Mouse (Mus musculus) CD8-positive naive resting alpha-beta T cell, adult 2 months (primary cell): Measurements from ENCODE around the gene Wdr61.

Experiments used
- DNase-seq, 2 experiments: peaks; one replicate each; pipeline ENCODE4 v3.0.0; 2022; ENCODE audit warnings: low read depth in 2 of 2, low spot score in 2 of 2

The Wdr61 gene

DNA sequence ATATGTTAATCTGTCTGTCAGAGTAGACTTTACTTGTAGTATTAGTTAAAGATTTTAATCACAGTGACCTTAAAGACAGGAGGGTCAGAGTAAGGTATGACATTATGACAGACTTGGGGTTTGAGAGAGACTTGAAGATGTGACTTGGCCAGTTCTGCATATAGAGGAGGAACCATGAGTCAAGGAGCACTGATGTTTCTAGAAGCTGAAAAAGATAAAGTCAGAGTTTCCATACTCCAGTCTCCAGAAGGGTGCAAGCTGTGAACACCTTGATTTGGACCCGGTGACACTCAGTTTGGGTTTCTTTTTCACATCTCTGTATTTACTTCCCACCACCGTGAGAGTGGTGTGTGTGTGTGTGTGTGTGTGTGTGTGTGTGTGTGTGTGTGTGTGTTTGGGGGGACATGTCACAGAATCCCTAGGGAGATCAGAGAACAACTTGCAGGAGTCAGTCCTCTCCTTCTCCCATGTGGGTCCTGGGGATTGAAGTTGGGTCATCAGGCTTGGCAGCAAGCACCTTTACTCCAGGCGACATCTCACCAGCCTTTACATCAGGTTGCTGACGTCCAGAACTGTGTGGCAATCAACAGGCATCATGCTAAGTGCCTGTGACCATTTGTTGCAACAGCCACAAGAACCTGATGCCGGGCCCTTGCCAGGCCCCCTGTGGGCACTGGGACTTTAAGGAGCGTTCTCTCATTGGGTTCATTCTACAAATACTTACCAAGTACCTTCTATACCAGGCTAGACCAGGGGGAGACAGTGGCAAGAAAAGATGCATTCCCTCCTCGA is 50.3 kb downstream of the Wdr61 start:
- DNase-seq = no peak

DNA sequence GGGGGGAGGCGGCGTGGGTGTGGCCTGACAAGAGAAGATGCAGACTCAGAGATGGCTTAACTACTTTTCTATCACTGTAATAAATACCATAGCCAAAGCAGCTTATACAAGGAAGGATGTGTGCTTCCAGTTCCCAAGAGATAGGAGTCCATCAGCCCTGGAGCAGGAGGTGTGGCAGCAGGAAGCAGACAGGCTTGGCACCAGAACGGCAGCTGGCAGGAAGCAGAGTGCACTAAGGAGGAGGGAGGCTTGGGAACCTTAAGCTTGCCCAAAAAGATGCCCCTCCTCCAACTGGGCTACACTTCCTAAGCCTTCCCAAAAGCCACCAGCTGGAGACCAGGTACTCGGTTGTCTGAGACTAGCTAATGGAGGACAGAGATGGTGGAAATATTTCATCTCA is 51.5 kb downstream of the Wdr61 start:
- DNase-seq = no peak

DNA sequence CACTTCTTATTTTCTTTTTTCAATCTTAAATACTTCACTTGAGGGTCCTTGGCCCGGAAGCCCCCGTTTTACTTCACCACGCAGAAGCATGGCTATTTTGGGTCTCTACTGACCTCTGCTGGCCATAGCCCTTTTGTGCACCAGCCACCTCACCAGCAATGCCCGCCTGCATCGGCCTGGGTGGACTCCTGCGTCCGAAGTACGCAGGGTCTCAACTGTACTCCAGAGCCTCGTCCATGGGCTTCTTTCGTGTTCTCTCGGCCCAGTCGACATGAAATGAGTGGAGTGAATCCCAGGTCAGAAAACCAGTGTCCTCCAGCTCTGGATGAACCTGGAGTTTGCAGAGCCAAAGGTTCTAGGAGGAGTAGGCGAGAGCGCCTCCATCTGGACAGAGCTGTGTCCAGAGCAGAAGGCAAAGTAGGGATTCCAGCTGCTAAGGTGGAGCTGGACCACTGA is 57.8 kb downstream of the Wdr61 start:
- peak; percentile 52 to 66 for DNase-seq

DNA sequence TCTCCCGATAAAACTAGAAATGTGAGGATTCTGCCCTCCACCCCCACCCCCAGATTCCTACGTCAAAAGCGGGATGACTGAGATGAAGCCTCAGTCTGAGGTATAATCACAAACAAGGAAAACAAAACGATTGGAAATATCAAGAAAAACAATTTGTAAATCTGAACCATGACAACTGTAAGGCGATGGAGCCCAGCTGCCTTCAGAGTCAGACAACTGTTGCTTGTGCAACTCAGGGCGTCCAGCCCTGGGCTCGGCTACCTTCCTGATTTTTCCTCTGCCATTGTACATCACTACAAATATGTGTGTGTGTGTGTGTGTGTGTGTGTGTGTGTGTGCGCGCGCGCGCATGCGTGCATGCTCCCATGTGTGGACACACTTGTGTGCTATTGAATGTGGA is 60.4 kb downstream of the Wdr61 start:
- no peak for DNase-seq

DNA sequence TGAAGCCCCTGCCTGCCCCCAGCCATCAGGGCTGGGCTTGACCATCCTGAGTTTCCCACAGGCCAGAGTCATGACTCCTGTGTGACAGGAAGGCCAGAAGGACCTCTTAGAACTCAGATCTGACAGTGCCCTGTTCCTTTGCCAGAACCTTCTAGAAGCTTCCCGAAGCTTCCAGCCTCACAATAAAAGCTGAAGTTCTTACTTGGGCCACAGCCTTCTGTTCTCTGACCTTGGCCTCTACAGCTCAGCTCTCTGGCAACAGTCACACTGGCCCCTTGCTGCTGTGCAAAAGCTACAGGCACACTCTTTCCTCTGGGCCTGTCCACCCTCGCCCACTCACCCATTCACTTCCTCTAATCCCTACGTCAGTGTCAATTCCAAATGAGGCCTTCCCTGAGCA is 62.4 kb downstream of the Wdr61 start:
- no peak for DNase-seq

DNA sequence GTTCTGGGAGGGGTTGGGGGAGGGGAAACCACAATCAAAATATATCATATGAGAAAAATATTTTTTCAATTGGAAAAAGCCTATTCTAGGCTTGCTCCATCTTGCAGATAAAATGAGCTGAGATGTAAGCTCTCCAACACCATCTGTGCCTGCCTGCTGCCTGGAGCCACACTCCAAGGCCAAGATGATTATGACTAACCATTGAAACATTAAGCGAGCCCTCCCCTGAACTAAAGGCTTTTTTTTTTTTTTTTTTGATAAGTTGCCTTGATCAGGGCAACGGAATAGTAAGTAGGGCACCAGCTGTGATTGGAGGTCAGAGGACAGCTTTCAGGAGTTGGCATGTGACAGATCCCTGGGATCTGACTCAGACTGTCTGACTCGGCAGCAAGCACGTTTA is 65.9 kb downstream of the Wdr61 start:
- DNase-seq = no peak

DNA sequence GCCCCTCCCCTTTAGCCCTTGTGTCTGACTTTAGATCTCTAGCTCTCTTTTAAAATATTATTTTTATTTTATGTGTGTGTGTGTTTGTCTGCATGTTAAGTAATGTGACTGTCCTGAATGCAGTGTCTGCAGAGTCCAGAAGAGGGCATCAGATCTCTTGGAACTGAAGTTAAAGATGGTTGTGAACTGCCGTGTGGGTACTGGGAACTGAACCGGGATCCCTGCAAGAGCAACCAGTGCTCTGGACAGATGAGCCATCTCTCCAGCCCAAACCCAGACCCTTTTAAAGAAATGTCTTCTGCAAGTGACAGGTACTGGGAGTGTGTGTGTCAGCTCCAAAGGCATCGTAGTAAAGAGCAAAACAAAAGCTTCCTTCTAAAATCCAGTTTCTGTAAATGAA is 68.2 kb downstream of the Wdr61 start:
- DNase-seq = no peak
